Comparison of ENCODE assay signal across 8 mouse cellular contexts in genomic region chr10:99229031-99229684, GRCm38 (mm10). TPM values are rescaled to one million over a fixed set of nuclear protein-coding genes. Genes with fewer than 3 reads are reported as not detected.
DNase-seq lines count a peak whose midpoint lies in the region; ATAC-seq lines count a peak whose summit lies in the region.

No protein-coding gene starts in this region.

- H3K27ac ChIP-seq in embryonic facial prominence, embryonic 13.5 days = peak overlapping the region; percentile 41; the same call in 1 of the 2 replicates
- no peak overlapping the region for H3K27ac ChIP-seq in liver, embryonic 16.5 days (ENCODE audit: low read length)
- H3K27ac ChIP-seq in stomach, embryonic 14.5 days (ENCODE audit: low read length) = peak overlapping the region; percentile 67; the same call in 1 of the 2 replicates

- ATAC-seq in embryonic facial prominence, embryonic 13.5 days (ENCODE audit: insufficient number of reproducible peaks, insufficient read depth, low FRiP score, low TSS enrichment, low read depth) = no peak
- ATAC-seq in liver, embryonic 16.5 days (ENCODE audit: low read depth) = 0 out of 2 replicates have a peak, but pooled peaks have one; percentile 5
- ATAC-seq in stomach, embryonic 14.5 days (ENCODE audit: insufficient number of reproducible peaks, insufficient read depth, low FRiP score, low read depth) = no peak

- 7% methylated on average over 16 of the region's 16 CpGs for WGBS in embryonic facial prominence, embryonic 13.5 days
- 5% methylated on average over 16 of the region's 16 CpGs for WGBS in liver, embryonic 16.5 days (ENCODE audit: insufficient replicate concordance)
- WGBS in stomach, embryonic 14.5 days = 8% methylated on average over 16 of the region's 16 CpGs

- no peak overlapping the region for H3K9ac ChIP-seq in embryonic facial prominence, embryonic 13.5 days
- no peak overlapping the region for H3K9ac ChIP-seq in liver, embryonic 16.5 days (ENCODE audit: low read depth, low read length)
- H3K9ac ChIP-seq in stomach, embryonic 14.5 days (replicated peaks; ENCODE audit: low read depth, low read length) = no peak overlapping the region

- peak overlapping the region; percentile 19 for H3K4me3 ChIP-seq in embryonic facial prominence, embryonic 13.5 days
- H3K4me3 ChIP-seq in liver, embryonic 16.5 days (ENCODE audit: low read depth, low read length) = no peak overlapping the region
- H3K4me3 ChIP-seq in stomach, embryonic 14.5 days (ENCODE audit: low read depth, low read length) = no peak overlapping the region; the same call in 1 of the 2 replicates

- no peaks in the 10 kb centered on the region for H3K9me3 ChIP-seq in embryonic facial prominence, embryonic 13.5 days
- H3K9me3 ChIP-seq in liver, embryonic 16.5 days (replicated peaks; ENCODE audit: control insufficient read depth, low read length) = no peaks in the 10 kb centered on the region
- H3K9me3 ChIP-seq in stomach, embryonic 14.5 days (ENCODE audit: control insufficient read depth, low read depth, low read length) = no peaks in the 10 kb centered on the region

- no peaks in the 10 kb centered on the region for H3K27me3 ChIP-seq in embryonic facial prominence, embryonic 13.5 days
- H3K27me3 ChIP-seq in liver, embryonic 16.5 days (ENCODE audit: control insufficient read depth, insufficient read depth, low read depth, low read length) = peaks cover 3% of the 10 kb centered on the region; the same call in 1 of the 2 replicates
- no peaks in the 10 kb centered on the region for H3K27me3 ChIP-seq in stomach, embryonic 14.5 days (ENCODE audit: control insufficient read depth, insufficient read depth, low read length)

- H3K36me3 ChIP-seq in embryonic facial prominence, embryonic 13.5 days = no peaks in the 10 kb centered on the region
- H3K36me3 ChIP-seq in liver, embryonic 16.5 days (ENCODE audit: control insufficient read depth, insufficient read depth) = no peaks in the 10 kb centered on the region
- no peaks in the 10 kb centered on the region for H3K36me3 ChIP-seq in stomach, embryonic 14.5 days (ENCODE audit: control insufficient read depth, insufficient read depth, low read length)

- H3K4me1 ChIP-seq in embryonic facial prominence, embryonic 13.5 days = peaks cover 19% of the 10 kb centered on the region
- peaks cover 5% of the 10 kb centered on the region; the same call in 1 of the 2 replicates for H3K4me1 ChIP-seq in liver, embryonic 16.5 days (ENCODE audit: control insufficient read depth, low read depth, low read length)
- H3K4me1 ChIP-seq in stomach, embryonic 14.5 days (ENCODE audit: control insufficient read depth, insufficient read depth, low read length) = peaks cover 16% of the 10 kb centered on the region; the same call in 1 of the 2 replicates

- H3K4me2 ChIP-seq in embryonic facial prominence, embryonic 13.5 days = peak overlapping the region; percentile 50
- H3K4me2 ChIP-seq in liver, embryonic 16.5 days (ENCODE audit: low read depth, low read length) = no peak overlapping the region
- H3K4me2 ChIP-seq in stomach, embryonic 14.5 days (replicated peaks; ENCODE audit: low read depth, low read length) = peak overlapping the region; percentile 30

- DNase-seq in adrenal gland, postnatal 14 days = peak; percentile 43
- no peak for DNase-seq in adrenal gland, postnatal 10 days
- DNase-seq in induced T-regulatory cell, adult 2 months (ENCODE audit: low read depth) = peak; percentile 32
- DNase-seq in cerebellum, adult 18-20 months = no peak
- no peak for DNase-seq in layer of hippocampus, adult 9-11 months

RNA-seq across cellular contexts. Expression of gene Dusp6, which starts 33.9 kb away (rescaled TPM):
- 112 and 113 TPM in 2 replicates for total RNA-seq in adrenal gland, postnatal 14 days (2021)
- total RNA-seq in adrenal gland, postnatal 10 days (2021) = 10 to 100 TPM; 90.0 to 93.5 TPM
- 61.9 and 73.3 TPM in 2 replicates for polyA plus RNA-seq in embryonic facial prominence, embryonic 13.5 days (2015; fragmentation: Nextera tagmentation; extraction: Ambion mirVana)
- 25.1 and 29.0 TPM in 2 replicates for polyA plus RNA-seq in liver, embryonic 16.5 days (2015; fragmentation: Nextera tagmentation; extraction: Ambion mirVana)
- polyA plus RNA-seq in stomach, embryonic 14.5 days (2014; fragmentation: Nextera tagmentation; extraction: Ambion mirVana) = 41.2 and 41.8 TPM in 2 replicates

Comparison
In these comparisons a context has a peak if more than half of its experiments do, and no peak if none do; other contexts are left out.
1. DNase-seq: peak in adrenal gland, postnatal 14 days (single experiment) and induced T-regulatory cell, adult 2 months (single experiment); none in adrenal gland, postnatal 10 days (single experiment), cerebellum, adult 18-20 months (0 of 2) and layer of hippocampus, adult 9-11 months (single experiment).